Mouse (Mus musculus): ENCODE results near the gene Prx.

The Prx gene

GRCm38 (mm10) chr7:27520104-27520503 is 21.0 kb downstream of the Prx start:
- DNase-seq (ENCODE audit: extremely low read depth, insufficient read length, low spot score): no peak

GRCm38 (mm10) chr7:27520599-27520998 is 21.5 kb downstream of the Prx start:
- DNase-seq (ENCODE audit: extremely low read depth, insufficient read length, low spot score): no peak

GRCm38 (mm10) chr7:27522967-27523366 is 23.8 kb downstream of the Prx start, which contains the start of gene Hipk4:
TSS of gene Hipk4 (plus strand) at chr7:27523267.
- no peak for DNase-seq (ENCODE audit: extremely low read depth, insufficient read length, low spot score)

- no peak for DNase-seq (ENCODE audit: extremely low read depth, insufficient read length, low spot score)
These were observed 24.7 kb downstream of the Prx start for GRCm38 (mm10) chr7:27523805-27524204.

GRCm38 (mm10) chr7:27526039-27526827 is 27.1 kb downstream of the Prx start:
- DNase-seq (ENCODE audit: extremely low read depth, insufficient read length, low spot score): peak; percentile 41

GRCm38 (mm10) chr7:27529070-27529469 is 29.9 kb downstream of the Prx start:
- DNase-seq (ENCODE audit: extremely low read depth, insufficient read length, low spot score): no peak

GRCm38 (mm10) chr7:27530937-27531336 is 31.8 kb downstream of the Prx start:
- no peak for DNase-seq (ENCODE audit: extremely low read depth, insufficient read length, low spot score)

GRCm38 (mm10) chr7:27531707-27532106 is 32.6 kb downstream of the Prx start:
- DNase-seq (ENCODE audit: extremely low read depth, insufficient read length, low spot score): no peak

- no peak for DNase-seq (ENCODE audit: extremely low read depth, insufficient read length, low spot score)
These were observed 33.4 kb downstream of the Prx start for GRCm38 (mm10) chr7:27532480-27533050.

GRCm38 (mm10) chr7:27535386-27535785 is 36.3 kb downstream of the Prx start:
- no peak for DNase-seq (ENCODE audit: extremely low read depth, insufficient read length, low spot score)

- no peak for DNase-seq (ENCODE audit: extremely low read depth, insufficient read length, low spot score)
These were observed 37.5 kb downstream of the Prx start for GRCm38 (mm10) chr7:27536618-27537017.

GRCm38 (mm10) chr7:27537998-27538397 is 38.9 kb downstream of the Prx start:
- no peak for DNase-seq (ENCODE audit: extremely low read depth, insufficient read length, low spot score)

GRCm38 (mm10) chr7:27538797-27539196 is 39.7 kb downstream of the Prx start:
- DNase-seq (ENCODE audit: extremely low read depth, insufficient read length, low spot score): no peak

GRCm38 (mm10) chr7:27540521-27540920 is 41.4 kb downstream of the Prx start:
- no peak for DNase-seq (ENCODE audit: extremely low read depth, insufficient read length, low spot score)

- no peak for DNase-seq (ENCODE audit: extremely low read depth, insufficient read length, low spot score)
These were observed 41.8 kb downstream of the Prx start for GRCm38 (mm10) chr7:27540935-27541334.

GRCm38 (mm10) chr7:27541431-27541830 is 42.3 kb downstream of the Prx start:
- no peak for DNase-seq (ENCODE audit: extremely low read depth, insufficient read length, low spot score)

- DNase-seq (ENCODE audit: extremely low read depth, insufficient read length, low spot score): no peak
These were observed 42.8 kb downstream of the Prx start for GRCm38 (mm10) chr7:27541922-27542321.

GRCm38 (mm10) chr7:27542392-27543033 is 43.4 kb downstream of the Prx start:
- peak; percentile 65 for DNase-seq (ENCODE audit: extremely low read depth, insufficient read length, low spot score)

- no peak for DNase-seq (ENCODE audit: extremely low read depth, insufficient read length, low spot score)
These were observed 43.9 kb downstream of the Prx start for GRCm38 (mm10) chr7:27543065-27543464.

GRCm38 (mm10) chr7:27543851-27544250 is 44.7 kb downstream of the Prx start:
- no peak for DNase-seq (ENCODE audit: extremely low read depth, insufficient read length, low spot score)

GRCm38 (mm10) chr7:27544675-27545370 is 45.7 kb downstream of the Prx start:
- DNase-seq (ENCODE audit: extremely low read depth, insufficient read length, low spot score): no peak

Measured in 3134 (cell line).